Mouse (Mus musculus) liver, embryonic 14.5 days (tissue): ENCODE measurements around the gene Ptk7.

Source experiments
- CTCF ChIP-seq: IDR thresholded peaks from 2 replicates; pipeline ENCODE4 v1.5.1; 2016; ENCODE audit warnings: antibody characterized with exemption, low read depth, control low read depth
- EP300 ChIP-seq: IDR thresholded peaks from 2 replicates; pipeline ENCODE4 v1.6.1; 2016; ENCODE audit warnings: antibody characterized with exemption, low read depth

DNA sequence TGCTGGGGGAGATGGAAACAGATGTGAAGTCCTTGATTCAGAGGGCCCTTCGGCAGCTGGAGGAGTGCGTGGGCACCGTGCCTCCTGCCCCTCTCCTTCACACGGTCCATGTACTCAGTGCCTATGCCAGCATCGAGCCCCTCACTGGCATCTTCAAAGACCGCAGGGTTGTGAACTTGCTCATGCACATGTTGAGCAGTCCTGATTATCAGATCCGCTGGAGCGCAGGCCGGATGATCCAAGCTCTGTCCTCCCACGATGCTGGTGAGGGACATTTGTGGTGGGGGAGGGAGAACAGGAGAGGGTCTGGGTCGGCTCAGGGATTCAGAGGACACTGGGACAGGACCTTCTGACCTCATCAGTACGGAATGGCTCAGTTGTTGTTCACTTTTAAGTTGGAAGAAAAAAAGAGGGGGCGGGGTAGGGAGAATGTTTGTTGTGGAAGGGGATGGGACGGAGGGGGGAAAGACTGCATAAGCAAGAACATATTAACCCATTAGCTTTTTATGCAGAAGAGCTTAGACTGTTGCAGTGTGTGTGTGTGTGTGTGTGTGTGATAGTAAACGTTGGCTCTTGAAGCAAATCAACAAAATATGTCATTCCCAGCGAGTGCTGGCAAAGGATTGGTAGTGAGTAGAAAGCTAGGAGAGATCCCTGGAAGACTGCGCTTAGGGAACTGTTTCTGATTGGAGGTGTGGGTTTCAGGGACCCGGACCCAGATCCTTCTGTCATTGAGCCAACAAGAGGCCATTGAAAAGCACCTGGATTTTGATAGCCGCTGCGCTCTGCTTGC is 22.6 kb upstream of the Ptk7 start:
- TF ChIP-seq CTCF (no peak), EP300 (no peak)
